Mouse (Mus musculus) brain, embryonic 14.5 days (tissue): ENCODE data around the gene Mpv17.

ENCODE experiments used
- CTCF ChIP-seq: fragments of 200-500 bp; IDR thresholded peaks from 2 replicates; pipeline ENCODE4 v1.5.1; 2012; ENCODE audit warnings: inconsistent platforms, mild to moderate bottlenecking, moderate library complexity, borderline replicate concordance; ENCODE audit not compliant: insufficient read depth, insufficient read length; ENCODE audit errors: extremely low read depth
- POLR2A ChIP-seq: fragments of 200-500 bp; IDR thresholded peaks from 2 replicates; pipeline ENCODE4 v1.6.1; 2012; ENCODE audit warnings: mild to moderate bottlenecking, inconsistent platforms, borderline replicate concordance; ENCODE audit not compliant: poor library complexity, insufficient read depth, insufficient read length, severe bottlenecking; ENCODE audit errors: extremely low read depth

DNA sequence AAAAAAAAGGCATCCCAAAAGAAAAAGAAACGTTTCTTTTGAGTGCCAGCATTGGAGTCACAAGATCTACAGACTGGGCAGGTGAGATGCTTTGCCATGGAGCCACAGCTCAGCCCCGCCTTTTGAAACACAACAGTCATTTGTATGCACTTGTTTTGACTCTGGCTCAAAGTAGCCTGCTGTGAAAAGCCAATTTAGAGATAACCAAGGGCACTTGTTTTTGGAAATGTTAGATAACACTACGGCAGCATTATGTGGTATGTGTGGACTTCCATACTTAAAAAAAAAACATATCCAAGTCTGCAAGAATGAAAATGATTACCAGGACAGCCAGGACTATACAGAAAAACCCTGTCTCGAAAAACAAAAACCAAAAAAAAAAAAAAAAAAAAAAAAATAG is 29.6 kb upstream of the Mpv17 start:
- no peak for TF ChIP-seq CTCF
- no peak for TF ChIP-seq POLR2A
